Mouse (Mus musculus): ENCODE data around the gene Hivep1. TPM values are rescaled to one million over a fixed set of nuclear protein-coding genes. Genes with fewer than 3 reads are reported as not detected.

Gene Hivep1
- total and polyA plus RNA-seq, 3 experiments, result 7.5 to 53.3 (median 24.9) TPM

- no peak for DNase-seq (ENCODE audit: extremely low read depth)
- H3K27me3 ChIP-seq (replicated peaks), result no peaks in the 10 kb centered on the region
- no peaks in the 10 kb centered on the region for H3K36me3 ChIP-seq (replicated peaks in 1 of 2; ENCODE audit: control insufficient read depth in 1 of 2, insufficient read depth in 1 of 2, low read length in 1 of 2)
- H3K4me3 ChIP-seq (replicated peaks in 1 of 3; ENCODE audit: low read depth in 2 of 3, low read length in 2 of 3, poor library complexity in 1 of 3), result no peak overlapping the region
- dilution Hi-C loops (cut with MboI; ENCODE audit: extremely low pct_ligation_motif_present, extremely low pct_unique_long_range_greater_than_20kb, low sequenced_read_pairs), result no loop called here
- H3K4me1 ChIP-seq (ENCODE audit: control insufficient read depth in 1 of 2, insufficient read depth in 2 of 2), result peaks cover 5 to 27% of the 10 kb centered on the region in 2 experiments
- TF ChIP-seq CHD1 (IDR thresholded peaks at IDR 0.05; ENCODE audit: low read depth, low read length) (no peak), MAFK (IDR thresholded peaks at IDR 0.05; ENCODE audit: insufficient replicate concordance, low read length) (peak; percentile 73), BHLHE40 (IDR thresholded peaks at IDR 0.05; ENCODE audit: low read depth, low read length) (no peak), ZMIZ1 (IDR thresholded peaks at IDR 0.05; ENCODE audit: low read depth, low read length) (no peak), USF1 (IDR thresholded peaks at IDR 0.05; ENCODE audit: low read depth, low read length) (no peak), ZKSCAN1 (IDR thresholded peaks at IDR 0.05; ENCODE audit: borderline replicate concordance, low read depth, low read length) (no peak), SIN3A (IDR thresholded peaks at IDR 0.05; ENCODE audit: low read length) (no peak)
- H3K9ac ChIP-seq (ENCODE audit: insufficient read depth, low read depth), result no peak overlapping the region
- H3K79me2 ChIP-seq (replicated peaks; ENCODE audit: control insufficient read depth, extremely low read depth, insufficient read depth, poor library complexity, severe bottlenecking), result no peaks in the 10 kb centered on the region
- H3K9me3 ChIP-seq (replicated peaks; ENCODE audit: low read length), result no peaks in the 10 kb centered on the region
- in situ Hi-C loops (cut with MboI; ENCODE audit: low pct_ligation_motif_present, low pct_unique_long_range_greater_than_20kb, low sequenced_read_pairs), result no loop called here
- H3K27ac ChIP-seq (ENCODE audit: insufficient read depth, low read depth), result no peak overlapping the region
- H3K4me2 ChIP-seq (ENCODE audit: insufficient read depth, low read depth, poor library complexity, severe bottlenecking), result no peak overlapping the region
Measured at GRCm38 (mm10) chr13:42242131-42242530, 190.3 kb downstream of the Hivep1 start.

Other genes starting within 250 kb of the Hivep1 start
- 37.1 and 39.2 TPM in 2 replicates for gene Adtrp, start 204.3 kb upstream of the Hivep1 start, total RNA-seq (2012; rRNA removed)
- 2.4 and 4.2 TPM in 2 replicates for gene Adtrp, start 204.3 kb upstream of the Hivep1 start, total RNA-seq (2014; rRNA removed)
- gene Adtrp, start 204.3 kb upstream of the Hivep1 start, polyA plus RNA-seq (2012; ENCODE audit: insufficient read length, low read depth), result 6.1 and 7.2 TPM in 2 replicates
- not detected in 2 replicates for gene Edn1, start 249.5 kb downstream of the Hivep1 start, total RNA-seq (2012; rRNA removed)
- 0.18 TPM in 1 of 2 replicates, not detected in the other for gene Edn1, start 249.5 kb downstream of the Hivep1 start, total RNA-seq (2014; rRNA removed)
- not detected in 2 replicates for gene Edn1, start 249.5 kb downstream of the Hivep1 start, polyA plus RNA-seq (2012; ENCODE audit: insufficient read length, low read depth)

Measured in CH12.LX (cell line).